Mouse (Mus musculus): ENCODE results near the gene Irf1. TPM values are rescaled to one million over a fixed set of nuclear protein-coding genes. Genes with fewer than 3 reads are reported as not detected.
"Not testable (repeated sequence)": the region's sequence is repeated elsewhere in the genome, so short reads cannot be mapped to it uniquely, and the experiment has no call there.

Gene Irf1
- polyA plus RNA-seq, 1 experiment from 2014 or later: 14.6 TPM

DNA sequence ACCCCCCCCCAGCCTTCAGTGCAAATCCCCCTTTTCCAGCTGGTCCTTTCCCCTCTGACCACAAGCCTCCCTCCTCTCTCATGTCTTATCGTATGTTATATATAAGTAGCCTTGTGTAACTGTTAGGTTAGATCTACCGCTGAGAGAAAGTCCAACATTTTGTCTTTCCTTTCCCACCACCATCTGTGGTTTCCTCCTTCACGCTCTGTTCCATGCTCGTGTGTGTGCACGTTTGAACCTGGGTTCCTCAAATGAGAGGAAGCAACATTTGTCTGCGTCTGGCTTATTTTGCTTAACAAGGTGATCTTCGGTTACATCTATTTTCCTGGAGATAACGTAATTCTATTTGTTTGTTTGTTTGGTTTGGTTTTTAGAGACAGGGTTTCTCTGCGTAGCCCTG is 21.8 kb upstream of the Irf1 start:
- H3K27ac ChIP-seq: no peak overlapping the region
- H3K36me3 ChIP-seq: no peaks in the 10 kb centered on the region
- no peak overlapping the region for H3K4me3 ChIP-seq
- 86% methylated on average over 9 of the region's 9 CpGs for WGBS
- no peak for ATAC-seq (ENCODE audit: insufficient number of reproducible peaks, low FRiP score, low TSS enrichment, low read depth)
- no peak overlapping the region for H3K9ac ChIP-seq
- H3K27me3 ChIP-seq: no peaks in the 10 kb centered on the region
- no peaks in the 10 kb centered on the region for H3K9me3 ChIP-seq
- H3K4me2 ChIP-seq: no peak overlapping the region
- H3K4me1 ChIP-seq: no peaks in the 10 kb centered on the region

- Histone ChIP-seq H3K4me2 (no peak overlapping the region), H3K4me3 (no peak overlapping the region), H3K9me3 (no peaks in the 10 kb centered on the region), H3K27ac (no peak overlapping the region), H3K27me3 (no peaks in the 10 kb centered on the region), H3K9ac (no peak overlapping the region), H3K36me3 (no peaks in the 10 kb centered on the region), H3K4me1 (no peaks in the 10 kb centered on the region)
- ATAC-seq (ENCODE audit: insufficient number of reproducible peaks, low FRiP score, low TSS enrichment, low read depth): no peak
- 86% methylated on average over 6 of the region's 6 CpGs for WGBS
Observed at GRCm38 (mm10) chr11:53748614-53749013, 21.2 kb upstream of the Irf1 start.

- no peak for ATAC-seq (ENCODE audit: insufficient number of reproducible peaks, low FRiP score, low TSS enrichment, low read depth)
- H3K4me3 ChIP-seq: no peak overlapping the region
- no peaks in the 10 kb centered on the region for H3K27me3 ChIP-seq
- no peaks in the 10 kb centered on the region for H3K4me1 ChIP-seq
- no peak overlapping the region for H3K9ac ChIP-seq
- no peaks in the 10 kb centered on the region for H3K36me3 ChIP-seq
- 47% methylated on average over 4 of the region's 4 CpGs for WGBS
- H3K9me3 ChIP-seq: no peaks in the 10 kb centered on the region
- H3K27ac ChIP-seq: no peak overlapping the region
- H3K4me2 ChIP-seq: no peak overlapping the region
Observed at GRCm38 (mm10) chr11:53749306-53749705, 20.5 kb upstream of the Irf1 start.

DNA sequence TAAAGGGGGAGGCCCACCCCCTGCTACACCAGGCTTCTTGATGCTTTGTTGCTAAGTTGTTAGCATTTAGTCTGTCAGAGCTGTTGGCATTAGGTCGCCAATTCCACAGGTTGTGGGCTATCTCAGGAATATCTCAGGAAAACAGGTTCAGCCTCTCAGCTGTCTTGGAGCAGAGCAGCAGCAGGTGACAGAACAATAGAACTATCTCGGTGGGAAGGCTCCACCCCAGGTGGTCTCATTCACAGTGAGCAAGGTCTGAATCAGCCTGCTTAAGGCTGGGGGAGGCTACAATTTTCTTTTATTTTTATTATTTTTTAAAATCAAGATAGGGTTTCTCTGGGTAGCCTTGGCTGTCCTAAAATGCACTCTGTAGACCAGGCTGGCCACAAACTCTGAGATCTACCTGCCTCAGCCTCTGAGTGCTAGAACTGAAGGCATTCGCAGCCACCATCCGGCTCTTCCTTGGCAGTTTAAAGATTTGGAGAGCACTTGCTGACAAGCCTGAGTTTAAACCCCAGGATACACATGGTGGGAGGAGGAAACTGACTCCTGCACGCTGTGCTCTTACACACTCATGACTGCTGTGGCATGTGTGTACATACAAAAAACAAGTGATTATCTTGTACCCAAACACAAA is 20.0 kb upstream of the Irf1 start:
- Histone ChIP-seq H3K4me2 (no peak overlapping the region), H3K27ac (no peak overlapping the region), H3K9ac (no peak overlapping the region), H3K9me3 (no peaks in the 10 kb centered on the region), H3K36me3 (no peaks in the 10 kb centered on the region), H3K4me1 (no peaks in the 10 kb centered on the region), H3K27me3 (no peaks in the 10 kb centered on the region), H3K4me3 (no peak overlapping the region)
- 55% methylated on average over 5 of the region's 5 CpGs for WGBS
- no peak for ATAC-seq (ENCODE audit: insufficient number of reproducible peaks, low FRiP score, low TSS enrichment, low read depth)

- no peak overlapping the region for H3K4me3 ChIP-seq
- WGBS: 80% methylated on average over 12 of the region's 12 CpGs
- no peak for ATAC-seq (ENCODE audit: insufficient number of reproducible peaks, low FRiP score, low TSS enrichment, low read depth)
- no peak overlapping the region for H3K4me2 ChIP-seq
- H3K36me3 ChIP-seq: no peaks in the 10 kb centered on the region
- no peak overlapping the region for H3K27ac ChIP-seq
- H3K4me1 ChIP-seq: peaks cover 17% of the 10 kb centered on the region
- no peaks in the 10 kb centered on the region for H3K27me3 ChIP-seq
- no peaks in the 10 kb centered on the region for H3K9me3 ChIP-seq
- no peak overlapping the region for H3K9ac ChIP-seq
Observed at GRCm38 (mm10) chr11:53755011-53755595, 14.7 kb upstream of the Irf1 start.

GRCm38 (mm10) chr11:53757612-53758011 is 12.2 kb upstream of the Irf1 start:
- H3K9ac ChIP-seq: no peak overlapping the region
- no peak overlapping the region for H3K27ac ChIP-seq
- no peaks in the 10 kb centered on the region for H3K27me3 ChIP-seq
- H3K4me3 ChIP-seq: no peak overlapping the region
- H3K9me3 ChIP-seq: no peaks in the 10 kb centered on the region
- 85% methylated on average over 4 of the region's 4 CpGs for WGBS
- no peaks in the 10 kb centered on the region for H3K36me3 ChIP-seq
- H3K4me2 ChIP-seq: no peak overlapping the region
- no peak for ATAC-seq (ENCODE audit: insufficient number of reproducible peaks, low FRiP score, low TSS enrichment, low read depth)
- H3K4me1 ChIP-seq: peaks cover 34% of the 10 kb centered on the region

DNA sequence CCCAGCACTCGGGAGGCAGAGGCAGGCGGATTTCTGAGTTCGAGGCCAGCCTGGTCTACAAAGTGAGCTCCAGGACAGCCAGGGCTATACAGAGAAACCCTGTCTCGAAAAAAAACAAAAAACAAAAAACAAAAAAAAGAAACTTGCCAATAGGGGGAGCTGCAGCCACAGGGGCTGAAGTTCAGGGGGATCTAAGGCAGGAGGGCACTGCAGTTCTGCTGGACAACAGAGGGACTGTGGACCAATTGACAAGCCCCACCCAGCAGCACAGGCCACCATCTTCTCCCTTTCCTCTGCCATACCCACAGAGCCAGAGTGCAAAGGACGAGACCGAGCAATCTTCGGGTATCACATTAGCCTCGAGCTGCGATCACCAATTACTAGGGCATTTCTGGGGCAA is 11.8 kb upstream of the Irf1 start:
- H3K36me3 ChIP-seq; H3K4me2 ChIP-seq; H3K4me3 ChIP-seq; H3K9ac ChIP-seq; H3K27ac ChIP-seq; H3K27me3 ChIP-seq; ATAC-seq (ENCODE audit: insufficient number of reproducible peaks, low FRiP score, low TSS enrichment, low read depth); H3K9me3 ChIP-seq: not testable (repeated sequence)
- H3K4me1 ChIP-seq: peaks cover 38% of the 10 kb centered on the region
- WGBS: 81% methylated on average over 9 of the region's 9 CpGs

- no peak for ATAC-seq (ENCODE audit: insufficient number of reproducible peaks, low FRiP score, low TSS enrichment, low read depth)
- Histone ChIP-seq H3K27me3 (no peaks in the 10 kb centered on the region), H3K4me3 (no peak overlapping the region), H3K27ac (peak overlapping the region; percentile 59; the same call in 1 of the 2 replicates), H3K36me3 (no peaks in the 10 kb centered on the region), H3K4me2 (no peak overlapping the region), H3K4me1 (peaks cover 46% of the 10 kb centered on the region), H3K9me3 (no peaks in the 10 kb centered on the region), H3K9ac (no peak overlapping the region)
- 33% methylated on average over 6 of the region's 6 CpGs for WGBS
Observed at GRCm38 (mm10) chr11:53758791-53759351, 10.9 kb upstream of the Irf1 start.

GRCm38 (mm10) chr11:53759545-53760406 is 10.0 kb upstream of the Irf1 start:
- WGBS: 19% methylated on average over 22 of the region's 22 CpGs
- no peak for ATAC-seq (ENCODE audit: insufficient number of reproducible peaks, low FRiP score, low TSS enrichment, low read depth)
- H3K27ac ChIP-seq: 0 out of 2 replicates have a peak overlapping the region, but pooled peaks have one; percentile 11
- no peak overlapping the region for H3K4me3 ChIP-seq
- H3K36me3 ChIP-seq: no peaks in the 10 kb centered on the region
- no peaks in the 10 kb centered on the region for H3K9me3 ChIP-seq
- H3K4me2 ChIP-seq: no peak overlapping the region
- no peak overlapping the region for H3K9ac ChIP-seq
- H3K27me3 ChIP-seq: no peaks in the 10 kb centered on the region
- peaks cover 55% of the 10 kb centered on the region for H3K4me1 ChIP-seq

- H3K9me3 ChIP-seq: no peaks in the 10 kb centered on the region
- peaks cover 57% of the 10 kb centered on the region for H3K4me1 ChIP-seq
- H3K4me2 ChIP-seq: no peak overlapping the region
- 69% methylated on average over 5 of the region's 5 CpGs for WGBS
- no peaks in the 10 kb centered on the region for H3K36me3 ChIP-seq
- H3K4me3 ChIP-seq: no peak overlapping the region
- H3K27ac ChIP-seq: peak overlapping the region; percentile 91
- H3K9ac ChIP-seq: no peak overlapping the region
- no peaks in the 10 kb centered on the region for H3K27me3 ChIP-seq
- no peak for ATAC-seq (ENCODE audit: insufficient number of reproducible peaks, low FRiP score, low TSS enrichment, low read depth)
Observed at GRCm38 (mm10) chr11:53761284-53761683, 8.5 kb upstream of the Irf1 start.

DNA sequence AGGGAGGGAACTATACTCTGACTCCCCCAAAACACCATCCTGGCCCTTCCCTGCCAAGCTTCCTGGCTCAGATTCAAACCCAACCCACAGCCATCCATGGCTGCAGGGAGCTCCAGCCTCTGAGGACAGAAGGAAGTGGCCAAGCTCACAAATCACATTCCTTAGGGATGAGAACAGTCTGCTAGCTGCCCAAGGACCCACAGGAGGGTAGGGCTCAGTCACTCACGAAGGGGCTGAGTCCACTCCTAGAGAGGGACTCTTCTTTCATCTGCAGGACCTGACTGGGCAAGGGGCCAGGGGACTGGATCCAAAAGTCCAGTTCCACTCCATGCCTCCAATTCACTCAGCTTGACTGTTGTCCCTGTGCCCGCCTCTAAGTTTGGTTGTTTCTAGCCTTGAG is 8.0 kb upstream of the Irf1 start:
- Histone ChIP-seq H3K9me3 (no peaks in the 10 kb centered on the region), H3K27ac (peak overlapping the region; percentile 91), H3K4me2 (no peak overlapping the region), H3K4me1 (peaks cover 57% of the 10 kb centered on the region), H3K4me3 (no peak overlapping the region), H3K9ac (no peak overlapping the region), H3K27me3 (no peaks in the 10 kb centered on the region), H3K36me3 (no peaks in the 10 kb centered on the region)
- ATAC-seq (ENCODE audit: insufficient number of reproducible peaks, low FRiP score, low TSS enrichment, low read depth): no peak
- 56% methylated on average over 2 of the region's 2 CpGs for WGBS

DNA sequence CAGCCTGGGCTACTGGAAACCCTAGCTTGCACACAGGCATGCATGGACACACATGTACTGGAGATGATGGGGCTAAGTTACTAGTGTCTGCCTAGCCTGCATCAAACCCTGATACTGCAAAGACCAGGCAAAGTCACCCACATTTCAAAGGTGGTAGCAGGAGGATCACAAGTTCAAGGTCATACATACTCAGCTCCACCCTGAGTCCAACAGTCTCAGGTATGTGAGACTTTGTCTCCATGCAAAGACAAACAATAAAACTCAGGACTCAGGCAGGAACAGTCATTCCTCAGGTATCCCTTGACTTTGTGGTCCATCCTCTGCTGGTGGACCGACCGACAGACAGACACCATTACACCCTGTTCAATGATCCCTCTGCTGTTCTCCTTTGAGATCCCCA is 7.4 kb upstream of the Irf1 start:
- Histone ChIP-seq H3K36me3 (no peaks in the 10 kb centered on the region), H3K9me3 (no peaks in the 10 kb centered on the region), H3K4me2 (peak overlapping the region; percentile 66), H3K27me3 (no peaks in the 10 kb centered on the region), H3K4me1 (peaks cover 57% of the 10 kb centered on the region), H3K27ac (peak overlapping the region; percentile 91), H3K4me3 (peak overlapping the region; percentile 34), H3K9ac (no peak overlapping the region)
- ATAC-seq (ENCODE audit: insufficient number of reproducible peaks, low FRiP score, low TSS enrichment, low read depth): no peak
- WGBS: 40% methylated on average over 2 of the region's 2 CpGs
